Comparison of ENCODE assay signal across 20 mouse cellular contexts in genomic region chr2:144637204-144637603, GRCm38 (mm10). TPM values are rescaled to one million over a fixed set of nuclear protein-coding genes. Genes with fewer than 3 reads are reported as not detected.
A peak's percentile ranks its signal among the peaks of the same experiment; 100 is the strongest.
DNase-seq lines count a peak whose midpoint lies in the region; ATAC-seq and TF ChIP-seq lines count a peak whose summit lies in the region.
"Had no signal": no experiment of that assay in that cellular context is flagged by ENCODE, and none has a peak within 500 bp of the region (broad histone marks: within the 10 kb centered on the region; RNA-seq: fewer than 3 reads in every experiment).

No protein-coding gene starts in this region.

- no peaks in the 10 kb centered on the region for H3K36me3 ChIP-seq in kidney, adult 2 months (ENCODE audit: control insufficient read depth, insufficient read depth, low read length)
- H3K36me3 ChIP-seq in kidney, embryonic 16.5 days (ENCODE audit: insufficient read depth, low read length): peaks cover 6% of the 10 kb centered on the region
- H3K36me3 ChIP-seq: hindbrain, embryonic 15.5 days had no signal

- no peaks in the 10 kb centered on the region for H3K4me1 ChIP-seq in kidney, adult 2 months (ENCODE audit: control insufficient read depth, insufficient read depth, low read length)
- H3K4me1 ChIP-seq in kidney, embryonic 16.5 days (ENCODE audit: insufficient read depth, low read length): no peaks in the 10 kb centered on the region
- H3K4me1 ChIP-seq: embryonic facial prominence, embryonic 15.5 days; heart, embryonic 13.5 days had no signal

- H3K27ac ChIP-seq in kidney, adult 2 months (ENCODE audit: insufficient read depth, low read depth, low read length): no peak overlapping the region
- no peak overlapping the region for H3K27ac ChIP-seq in kidney, embryonic 16.5 days (ENCODE audit: low read length)
- H3K27ac ChIP-seq: embryonic facial prominence, embryonic 15.5 days; forebrain, embryonic 15.5 days; heart, embryonic 13.5 days; hindbrain, embryonic 15.5 days had no signal

- H3K9ac ChIP-seq in kidney, embryonic 16.5 days (replicated peaks; ENCODE audit: low read length): no peak overlapping the region
- H3K9ac ChIP-seq: embryonic facial prominence, embryonic 15.5 days; forebrain, embryonic 15.5 days; heart, embryonic 13.5 days; hindbrain, embryonic 15.5 days had no signal

- H3K4me2 ChIP-seq in kidney, embryonic 16.5 days (replicated peaks; ENCODE audit: low read depth, low read length): no peak overlapping the region
- H3K4me2 ChIP-seq: embryonic facial prominence, embryonic 15.5 days; forebrain, embryonic 15.5 days; heart, embryonic 13.5 days; hindbrain, embryonic 15.5 days had no signal

- H3K4me3 ChIP-seq in kidney, adult 2 months (ENCODE audit: insufficient read depth, low read depth, low read length): no peak overlapping the region
- H3K4me3 ChIP-seq in kidney, embryonic 16.5 days (ENCODE audit: low read length): no peak overlapping the region
- H3K4me3 ChIP-seq: embryonic facial prominence, embryonic 15.5 days; erythroblast, embryonic 14.5 days; forebrain, embryonic 15.5 days; heart, embryonic 13.5 days; hindbrain, embryonic 15.5 days had no signal

- WGBS in kidney, adult 2 months: 64% methylated on average over 4 of the region's 4 CpGs
- WGBS in kidney, embryonic 16.5 days: 69% methylated on average over 4 of the region's 4 CpGs

- DNase-seq in kidney, adult 2 months: peak; percentile 56
- no peak for DNase-seq in kidney, adult 18-20 months
- peak; percentile 31 for DNase-seq in kidney, postnatal 14 days
- DNase-seq in ES-CJ7 (ENCODE audit: low read depth, low spot score): peak; percentile 19
- peak; percentile 17 to 33 for DNase-seq in kidney, postnatal 36 days
- DNase-seq in cerebellum, postnatal 25 days: no peak
- DNase-seq: adrenal gland, adult 8-10 months; adrenal gland, postnatal 36 days; B cell, adult 2 months; cerebellum, adult 2 months; embryo, embryonic 11 days; gastrocnemius, postnatal 10 days; heart, postnatal 36 days had no signal

- TF ChIP-seq POLR2A in kidney, adult 2 months (IDR thresholded peaks at IDR 0.05; ENCODE audit: low read depth, low read length): no peak

- no peak for TF ChIP-seq CTCF in kidney, adult 2 months (conservative IDR thresholded peaks at IDR 0.05; ENCODE audit: insufficient read depth, insufficient read length, low read depth, low read length)

- no peak for ATAC-seq in kidney, embryonic 16.5 days (ENCODE audit: low FRiP score, low TSS enrichment)
- ATAC-seq: CD4-positive, CD25-positive, alpha-beta regulatory T cell, adult 4 months; forebrain, embryonic 15.5 days had no signal

- H3K27me3 ChIP-seq in kidney, adult 2 months (replicated peaks; ENCODE audit: control insufficient read depth, insufficient read depth, low read length): no peaks in the 10 kb centered on the region
- no peaks in the 10 kb centered on the region for H3K27me3 ChIP-seq in kidney, embryonic 16.5 days (ENCODE audit: insufficient read depth, low read length)
- H3K27me3 ChIP-seq: embryonic facial prominence, embryonic 15.5 days; forebrain, embryonic 15.5 days; heart, embryonic 13.5 days; hindbrain, embryonic 15.5 days had no signal

- peaks cover 3% of the 10 kb centered on the region; the same call in 1 of the 2 replicates for H3K9me3 ChIP-seq in kidney, embryonic 16.5 days (ENCODE audit: low read length)
- H3K9me3 ChIP-seq: embryonic facial prominence, embryonic 15.5 days; forebrain, embryonic 15.5 days; hindbrain, embryonic 15.5 days had no signal

RNA-seq across cellular contexts. Expression of gene Dtd1, which starts 37.5 kb away (rescaled TPM):
- 19.3 and 25.5 TPM in 2 replicates for polyA plus RNA-seq in kidney, adult 2 months (2012; rRNA removed)
- 46.9 and 47.0 TPM in 2 replicates for polyA plus RNA-seq in kidney, embryonic 16.5 days (2015; fragmentation: Nextera tagmentation; extraction: Ambion mirVana)

RNA-seq across cellular contexts. Expression of gene Smim26, which starts 43.4 kb away (rescaled TPM):
- polyA plus RNA-seq in kidney, adult 2 months (2012; rRNA removed): 16.3 and 24.7 TPM in 2 replicates
- polyA plus RNA-seq in kidney, embryonic 16.5 days (2015; fragmentation: Nextera tagmentation; extraction: Ambion mirVana): 33.1 and 39.5 TPM in 2 replicates
- polyA plus RNA-seq: erythroblast, embryonic 14.5 days had no signal

Comparison
In these comparisons a context has a peak if more than half of its experiments do, and no peak if none do; other contexts are left out.
1. DNase-seq: peak in kidney, adult 2 months (single experiment), kidney, postnatal 14 days (single experiment), ES-CJ7 (single experiment) and kidney, postnatal 36 days (2 of 2); none in kidney, adult 18-20 months (single experiment) and cerebellum, postnatal 25 days (0 of 2).